Mouse (Mus musculus): ENCODE data around the gene Sacs.

DNA sequence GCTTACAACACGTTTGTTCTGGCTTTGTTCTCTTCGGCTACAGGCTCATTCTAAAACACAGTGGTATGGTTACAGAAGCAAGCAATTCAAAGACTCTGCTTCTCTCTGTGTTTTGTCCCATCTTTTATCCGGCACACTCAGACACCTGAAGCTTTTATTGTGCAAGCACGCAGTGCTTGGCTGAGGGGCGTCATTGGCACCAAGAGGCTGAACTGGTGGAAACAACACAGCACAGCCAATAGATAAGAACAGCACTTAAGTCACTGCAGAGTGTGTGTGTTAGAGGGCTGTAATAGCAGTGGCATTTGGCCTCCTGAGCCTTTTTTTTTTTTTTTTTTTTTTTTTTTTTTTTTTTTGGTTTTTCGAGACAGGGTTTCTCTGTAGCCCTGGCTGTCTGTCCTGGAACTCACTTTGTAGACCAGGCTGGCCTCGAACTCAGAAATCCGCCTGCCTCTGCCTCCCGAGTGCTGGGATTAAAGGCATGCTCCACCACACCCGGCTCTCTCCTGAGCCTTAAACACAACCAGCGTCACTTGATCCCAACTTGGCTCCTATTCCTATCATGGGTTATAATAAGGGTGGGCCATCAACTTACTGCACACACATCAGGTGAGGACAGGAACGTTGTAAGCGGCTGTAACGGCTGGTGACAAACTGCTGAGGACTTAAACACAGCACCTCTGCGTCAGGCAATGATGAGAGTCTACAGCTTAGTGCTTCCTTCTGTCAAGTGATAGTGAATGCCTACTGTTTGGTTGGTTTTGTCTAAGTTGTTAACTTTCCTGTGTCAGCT, 114.5 kb downstream of the Sacs start:
- TF ChIP-seq CTCF (IDR thresholded peaks at IDR 0.05; ENCODE audit: low read depth, low read length): no peak
- no peak for TF ChIP-seq POLR2A (IDR thresholded peaks at IDR 0.05; ENCODE audit: insufficient read depth, low read length)
- no peak for TF ChIP-seq EP300 (IDR thresholded peaks at IDR 0.05; ENCODE audit: insufficient read depth, low read depth, low read length)
